Mouse (Mus musculus): Measurements from ENCODE around the gene Rpl14. TPM values are rescaled to one million over a fixed set of nuclear protein-coding genes. Genes with fewer than 3 reads are reported as not detected.
A peak's percentile ranks its signal among the peaks of the same experiment; 100 is the strongest.

Rpl14 gene
- total RNA-seq, 4 experiments from 2014 or later: 289 to 388 (median 323) TPM

GRCm38 (mm10) chr9:120571593-120572385, 545 bp downstream of the Rpl14 start:
- DNase-seq (ENCODE audit: low spot score in 2 of 2): no peak

DNA sequence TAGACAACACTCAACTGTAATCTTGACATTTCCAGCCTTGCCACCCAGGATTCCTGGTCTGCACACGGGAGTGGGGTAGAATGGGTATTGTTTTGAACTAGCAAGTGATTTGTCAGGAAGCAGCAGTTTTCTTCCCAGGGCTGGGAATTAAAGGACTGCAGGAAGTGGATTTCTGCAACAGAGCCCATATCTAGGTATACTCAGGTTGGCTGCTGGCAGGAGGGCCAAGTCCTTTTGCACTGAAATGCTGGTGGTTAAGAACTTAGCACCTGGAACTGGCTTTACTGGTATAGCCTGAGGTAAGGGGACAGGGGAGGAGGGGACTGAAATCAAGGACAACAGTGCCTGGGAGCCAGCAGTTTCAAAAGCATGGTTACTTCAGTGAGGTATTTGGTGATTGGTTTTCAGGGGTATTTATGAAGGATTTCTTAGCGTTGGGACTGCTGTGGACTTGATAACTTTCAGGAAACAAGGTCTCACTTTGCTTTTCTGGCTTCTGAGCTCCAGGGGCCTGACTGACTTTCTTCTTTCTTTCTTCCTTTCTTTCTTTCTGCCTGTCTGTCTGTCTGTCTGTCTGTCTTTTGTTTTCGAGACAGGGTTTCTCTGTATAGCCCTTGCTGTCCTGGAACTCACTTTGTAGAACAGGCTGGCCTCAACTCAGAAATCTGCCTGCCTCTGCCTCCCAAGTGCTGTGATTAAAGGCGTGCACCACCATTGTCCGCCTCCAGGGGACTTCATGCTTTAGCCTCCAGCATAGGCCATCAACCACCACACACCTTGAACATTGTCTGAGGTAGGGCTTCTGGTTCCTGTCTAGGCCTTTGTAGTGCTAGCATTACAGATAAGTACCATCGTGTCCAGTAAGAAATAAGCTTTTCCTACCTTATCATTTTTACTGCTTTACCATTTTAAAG, 4.8 kb downstream of the Rpl14 start:
- DNase-seq (ENCODE audit: low spot score in 2 of 2): no peak

GRCm38 (mm10) chr9:120576662-120577013, 5.4 kb downstream of the Rpl14 start:
- DNase-seq (ENCODE audit: low spot score in 2 of 2): no peak

GRCm38 (mm10) chr9:120577133-120577651, 5.9 kb downstream of the Rpl14 start:
- DNase-seq (ENCODE audit: low spot score in 2 of 2): peak; percentile 76 to 82

GRCm38 (mm10) chr9:120577706-120578405, 6.6 kb downstream of the Rpl14 start:
- DNase-seq (ENCODE audit: low spot score in 2 of 2): no peak

- DNase-seq (ENCODE audit: low spot score in 2 of 2): no peak
Measured at GRCm38 (mm10) chr9:120578701-120579100, 7.5 kb downstream of the Rpl14 start.

DNA sequence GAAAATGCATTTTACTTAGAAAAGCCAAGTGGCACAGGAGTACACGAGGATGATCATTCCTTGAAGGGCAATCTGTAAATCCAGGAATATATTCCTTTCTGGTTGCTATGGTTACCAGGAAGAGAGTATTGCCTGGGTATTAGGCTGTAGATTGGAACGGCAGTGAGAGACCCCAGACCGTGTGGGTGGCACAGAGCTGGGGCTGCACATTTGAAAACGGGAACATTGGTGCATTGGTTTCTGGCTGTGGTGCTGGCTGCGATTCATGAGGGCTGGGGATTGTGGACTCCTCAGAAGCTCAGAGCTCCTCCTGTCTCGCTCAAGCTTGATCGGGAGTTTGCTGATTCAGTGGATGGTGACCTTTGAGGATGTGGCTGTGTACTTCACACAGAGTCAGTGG, 8.6 kb downstream of the Rpl14 start:
- no peak for DNase-seq (ENCODE audit: low spot score in 2 of 2)

GRCm38 (mm10) chr9:120581941-120582618, 10.8 kb downstream of the Rpl14 start:
- peak in 1 of 2 experiments; percentile 43 for DNase-seq (ENCODE audit: low spot score in 2 of 2)

DNA sequence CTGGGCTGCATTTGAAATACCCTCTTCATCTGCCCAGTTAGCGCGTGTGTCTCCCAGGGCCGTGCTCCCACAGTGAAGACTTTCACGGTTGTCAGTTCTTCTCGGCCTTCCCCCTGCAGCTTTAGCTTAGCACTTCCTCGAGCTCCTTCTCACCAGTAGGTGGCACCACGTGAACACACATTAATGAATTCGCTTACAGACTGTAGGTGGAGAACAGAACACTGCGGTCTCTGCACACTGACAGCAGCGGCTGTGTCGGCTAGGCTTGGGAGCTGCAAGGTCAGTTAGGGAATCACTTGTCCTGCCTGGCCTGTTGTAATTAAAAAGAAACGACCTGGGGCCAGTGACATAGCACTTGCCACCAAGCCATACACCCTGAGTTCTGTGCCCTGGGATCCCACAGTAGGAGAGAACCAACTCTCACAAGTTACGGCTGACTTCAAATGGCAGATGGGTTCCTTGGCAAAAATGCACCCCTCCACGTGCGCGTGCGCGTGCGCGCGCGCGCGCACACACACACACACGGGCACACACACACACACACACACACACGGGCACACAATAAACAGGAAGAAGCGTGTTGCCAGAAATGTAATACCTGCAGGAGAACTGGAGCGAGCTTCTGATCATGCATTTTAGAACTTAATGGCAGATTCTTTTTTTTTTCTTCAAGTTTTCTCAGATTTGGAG, 11.5 kb downstream of the Rpl14 start:
- peak; percentile 86 to 92 for DNase-seq (ENCODE audit: low spot score in 2 of 2)

GRCm38 (mm10) chr9:120583314-120583713, 12.1 kb downstream of the Rpl14 start:
- no peak for DNase-seq (ENCODE audit: low spot score in 2 of 2)

- DNase-seq (ENCODE audit: low spot score in 2 of 2): peak in 1 of 2 experiments; percentile 75
Measured at GRCm38 (mm10) chr9:120586546-120586945, 15.3 kb downstream of the Rpl14 start.

DNA sequence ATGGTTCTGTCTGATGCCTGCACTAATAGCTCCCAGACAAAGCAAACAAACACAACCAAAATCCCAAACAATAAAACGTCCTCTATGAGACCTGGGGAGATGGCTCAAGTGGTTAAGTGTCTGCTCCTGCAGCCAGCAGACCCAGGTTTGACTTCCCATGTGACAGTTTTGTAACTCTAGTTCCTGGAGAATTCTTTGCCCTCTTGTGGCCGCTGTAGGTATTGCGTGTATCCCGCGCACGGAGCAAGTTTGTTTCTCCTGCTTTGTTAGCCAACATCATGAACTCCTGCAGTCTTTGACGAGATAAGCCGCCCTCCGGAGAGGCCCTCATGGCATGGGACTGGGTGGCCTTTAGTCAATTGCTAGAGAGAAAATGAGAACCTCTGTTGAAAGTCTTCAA, 20.2 kb downstream of the Rpl14 start:
- peak in 1 of 2 experiments; percentile 76 for DNase-seq (ENCODE audit: low spot score in 2 of 2)

DNA sequence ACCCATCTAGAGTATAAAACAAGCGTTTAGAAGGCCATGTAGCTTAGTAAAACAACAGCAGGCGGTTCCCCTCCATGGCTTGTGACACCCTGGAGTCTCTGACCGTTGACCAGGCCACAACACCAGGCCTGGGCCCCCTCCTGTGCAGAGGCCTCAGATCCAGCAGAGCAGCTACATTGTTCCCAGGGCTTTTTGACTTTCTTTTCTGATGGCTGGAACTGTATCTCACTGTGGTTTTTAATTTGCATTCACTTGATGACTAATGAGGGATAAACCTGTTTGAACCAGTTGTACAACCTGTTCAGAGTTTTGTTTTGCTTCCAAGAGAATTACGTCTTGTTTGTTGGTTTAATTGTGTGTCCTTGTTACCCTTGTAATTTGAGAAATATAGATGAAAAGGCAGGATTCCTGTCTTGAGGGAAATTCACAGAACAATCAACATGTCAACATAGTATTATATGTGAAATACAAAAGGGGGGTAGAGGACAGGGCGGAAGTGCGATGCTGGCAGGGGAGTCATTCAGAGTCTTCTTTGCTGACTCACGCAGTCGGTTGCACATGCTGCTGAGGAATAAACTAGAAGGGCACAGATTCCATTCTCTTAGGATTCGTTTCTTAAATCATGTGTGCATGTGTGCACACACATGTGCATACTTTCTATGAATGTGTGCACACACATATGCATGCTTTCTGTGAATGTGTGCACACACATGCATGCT, 22.3 kb downstream of the Rpl14 start:
- DNase-seq (ENCODE audit: low spot score in 2 of 2): no peak

DNA sequence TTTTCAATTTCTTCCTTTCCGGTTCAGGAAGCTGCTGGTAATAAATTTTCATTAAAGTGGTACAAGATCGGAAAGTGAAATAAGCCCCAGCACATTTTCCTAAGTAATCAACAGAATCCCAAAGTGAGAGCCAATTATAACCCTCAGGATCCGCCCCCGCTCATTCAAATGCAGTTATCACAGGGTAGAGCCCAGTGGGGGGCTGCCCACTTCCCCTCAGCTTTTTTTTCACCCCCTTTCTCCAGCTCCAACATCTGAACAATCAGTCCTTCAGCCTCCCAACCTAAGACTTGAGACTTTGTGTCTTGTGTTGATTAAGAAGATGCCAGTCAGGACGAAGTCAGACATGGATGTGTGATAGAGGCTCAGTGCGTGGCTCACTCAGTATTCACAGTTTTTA, 23.6 kb downstream of the Rpl14 start:
- DNase-seq (ENCODE audit: low spot score in 2 of 2): no peak

DNA sequence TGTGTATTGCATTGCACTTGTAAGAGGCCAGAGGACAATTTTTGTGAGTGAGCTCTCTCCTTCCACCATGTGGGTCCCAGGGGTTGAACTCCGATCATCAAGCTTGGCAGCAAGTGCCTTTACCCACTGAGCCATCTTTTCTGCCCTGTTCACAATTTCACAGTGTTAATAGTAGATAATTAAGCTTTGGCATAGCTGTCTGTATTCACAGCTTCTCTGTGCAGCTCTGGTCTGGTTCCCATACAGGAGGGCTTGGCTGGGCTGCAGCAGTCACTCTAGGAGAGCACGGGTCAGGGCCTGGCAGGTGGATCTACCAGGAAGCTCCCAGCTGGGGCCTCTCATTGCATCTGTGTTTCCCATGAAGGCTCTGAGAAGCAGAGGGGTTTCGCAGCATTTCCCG, 24.1 kb downstream of the Rpl14 start:
- no peak for DNase-seq (ENCODE audit: low spot score in 2 of 2)

- DNase-seq (ENCODE audit: low spot score in 2 of 2): peak in 1 of 2 experiments; percentile 79
Measured at GRCm38 (mm10) chr9:120601488-120602171, 30.4 kb downstream of the Rpl14 start.

DNA sequence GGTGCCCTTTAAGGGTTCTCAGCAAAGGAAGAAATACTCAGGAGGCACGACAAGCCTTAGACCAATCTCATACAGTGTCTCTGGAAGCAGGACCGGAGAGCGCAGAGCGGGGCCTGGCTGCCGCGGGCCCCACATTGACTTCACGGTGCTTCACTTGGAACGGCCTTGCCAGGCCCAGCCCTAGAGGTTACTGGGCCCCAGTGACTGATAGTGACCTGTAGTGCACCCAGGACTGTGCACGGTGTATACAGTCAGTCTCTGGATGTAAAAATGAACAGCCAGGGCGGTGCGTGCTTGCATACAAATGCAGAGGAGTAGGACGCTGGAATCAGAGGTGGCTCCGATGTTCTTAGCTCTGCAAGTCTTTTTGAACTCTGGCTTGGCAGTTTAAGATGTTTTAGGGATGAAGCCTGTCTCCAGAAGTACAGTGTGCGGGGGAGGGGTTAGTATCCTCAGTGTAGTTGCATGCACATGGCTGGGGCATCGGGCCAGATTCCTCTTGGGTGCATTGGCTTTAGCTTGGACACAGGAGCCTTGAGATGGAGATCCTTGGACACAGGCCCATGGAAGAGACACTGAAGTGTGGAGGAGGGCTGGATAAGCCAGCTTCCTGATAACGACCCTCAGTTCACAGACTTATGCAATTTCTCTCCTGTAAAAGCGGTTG, 31.1 kb downstream of the Rpl14 start:
- no peak for DNase-seq (ENCODE audit: low spot score in 2 of 2)

DNA sequence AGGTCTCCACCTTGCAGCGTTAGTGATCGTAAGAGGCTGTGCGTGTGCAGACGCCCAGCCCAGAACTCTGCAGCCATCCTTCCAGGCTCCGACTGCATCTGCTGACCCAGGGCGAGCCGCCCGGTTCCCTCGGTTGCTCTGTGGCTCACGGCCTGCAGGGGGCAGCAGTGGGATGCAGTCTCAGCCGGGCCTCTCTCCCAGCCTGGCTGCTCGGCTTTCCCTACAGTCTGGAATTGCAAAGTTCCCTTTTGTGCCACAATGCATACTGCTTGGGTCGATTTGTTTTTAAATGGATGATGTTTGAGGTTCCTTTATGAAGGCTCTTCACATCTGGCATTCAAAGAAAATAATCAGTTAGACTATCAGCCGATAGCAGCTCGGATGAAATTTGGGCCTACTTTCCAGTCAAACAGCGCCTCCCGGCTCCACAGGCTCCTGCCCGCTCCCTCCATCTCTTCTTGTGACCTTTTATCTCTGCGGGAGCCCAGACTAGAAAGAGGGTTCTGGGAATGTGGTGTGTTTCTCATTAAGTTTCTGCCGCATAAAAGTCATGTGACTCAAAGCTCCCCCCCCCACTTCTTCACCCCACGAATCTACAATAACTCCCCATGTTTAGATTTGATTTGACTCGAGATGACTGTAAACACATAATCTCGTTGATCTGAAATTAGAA, 31.7 kb downstream of the Rpl14 start:
- DNase-seq (ENCODE audit: low spot score in 2 of 2): peak; percentile 73 to 93

Measured in layer of hippocampus, adult 8-10 months (tissue).